Mouse (Mus musculus) urinary bladder, adult 2 months (tissue): Measurements from ENCODE around the gene Rdh19. TPM values are rescaled to one million over a fixed set of nuclear protein-coding genes. Genes with fewer than 3 reads are reported as not detected.
"Not testable (repeated sequence)": the region's sequence is repeated elsewhere in the genome, so short reads cannot be mapped to it uniquely, and the experiment has no call there.

ENCODE experiments used
- DNase-seq: peaks from one replicate; pipeline ENCODE4 v3.0.0; 2022; ENCODE audit warnings: low spot score
- polyA plus RNA-seq: library from polyadenylated mRNA; depleted of rRNA; stranded (reverse); fragments of >200 nt; gene quantifications from 2 replicates; pipeline ENCODE4 v1.2.3, GENCODE M21; 2012; rRNA removed

The Rdh19 gene
- polyA plus RNA-seq, 1 experiment: not detected

DNA sequence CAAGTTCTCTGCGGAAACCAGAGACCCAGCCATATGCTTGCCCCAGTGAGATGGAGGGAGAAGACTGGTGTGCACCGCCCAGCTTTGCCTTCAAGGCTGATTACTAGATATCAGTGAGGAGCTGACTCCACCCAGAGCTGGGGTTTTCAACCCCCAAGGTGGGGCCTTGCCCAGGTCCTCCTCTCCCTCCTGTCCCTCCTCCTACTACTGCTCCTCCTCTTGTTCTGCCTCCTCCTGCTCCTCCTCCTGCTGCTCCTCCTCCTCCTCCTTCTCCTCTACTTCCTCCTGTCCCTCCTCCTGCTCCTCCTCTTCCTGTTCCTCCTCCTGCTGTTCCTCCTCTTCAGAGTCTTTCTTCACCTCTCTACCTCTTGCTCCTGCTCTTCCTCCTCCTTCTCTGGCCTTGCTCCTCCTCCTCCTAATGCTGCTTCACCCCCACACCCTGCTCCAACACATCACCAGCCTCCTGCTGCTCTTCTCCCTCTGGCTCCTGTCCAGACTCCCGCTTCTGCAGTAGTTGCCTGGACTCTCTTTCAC is 29.5 kb downstream of the Rdh19 start:
- DNase-seq: no peak

DNA sequence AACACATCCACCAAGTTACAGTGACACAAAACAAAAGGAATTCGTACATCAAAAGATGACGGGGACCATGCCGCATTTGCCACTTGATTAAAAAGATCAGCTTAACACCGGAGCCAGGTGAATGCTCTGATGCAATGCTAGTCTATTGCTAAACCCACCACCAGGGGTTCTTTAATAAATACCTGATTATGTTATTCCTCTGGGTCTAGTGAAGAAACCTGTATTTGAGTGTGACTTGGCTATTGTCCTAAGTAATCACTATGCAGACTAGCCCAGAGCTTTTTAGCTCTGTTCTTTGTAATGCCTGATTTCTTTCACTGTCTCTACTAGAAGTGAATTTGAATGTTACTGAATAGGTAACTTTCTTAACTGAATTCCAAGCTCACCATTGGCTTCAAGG is 31.3 kb downstream of the Rdh19 start:
- DNase-seq: no peak

DNA sequence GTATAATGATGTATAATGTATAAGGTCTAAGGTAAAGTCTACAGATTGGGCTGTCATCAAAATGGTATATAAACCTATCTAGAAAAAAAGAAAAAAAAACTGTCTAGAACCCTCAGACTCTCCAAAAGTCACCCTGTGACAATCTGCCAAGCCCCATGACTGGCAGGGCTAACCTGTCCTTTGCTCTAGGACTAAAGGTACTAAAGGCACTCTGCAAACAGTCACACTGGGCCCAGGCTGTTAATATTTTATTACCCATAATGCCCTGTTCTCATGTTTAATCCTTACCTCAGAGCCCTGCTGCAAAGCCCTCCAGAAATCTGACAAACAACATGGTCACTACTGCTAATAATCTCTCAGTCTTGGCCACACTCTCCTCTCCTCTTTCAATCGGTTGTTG is 36.8 kb downstream of the Rdh19 start:
- DNase-seq: no peak

DNA sequence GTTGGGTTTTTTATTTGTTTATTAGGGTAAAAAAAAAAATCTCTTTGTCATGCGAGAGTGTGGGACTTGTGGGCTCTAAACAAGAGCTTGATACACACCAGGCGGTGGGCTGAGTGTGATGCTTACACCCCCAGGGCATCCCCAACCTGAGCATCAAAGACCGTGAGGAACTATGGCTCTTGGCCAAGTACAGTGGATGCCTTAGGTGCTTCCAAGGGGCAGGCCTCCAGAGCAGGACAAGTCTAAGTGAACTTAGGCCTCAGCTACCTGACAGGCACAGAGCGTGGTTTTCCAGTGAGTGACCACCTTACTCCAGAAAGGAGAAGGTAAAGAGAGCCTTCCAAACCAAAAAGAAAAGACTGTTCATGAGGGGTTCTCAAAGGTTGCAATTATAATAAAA is 37.2 kb downstream of the Rdh19 start:
- no peak for DNase-seq

DNA sequence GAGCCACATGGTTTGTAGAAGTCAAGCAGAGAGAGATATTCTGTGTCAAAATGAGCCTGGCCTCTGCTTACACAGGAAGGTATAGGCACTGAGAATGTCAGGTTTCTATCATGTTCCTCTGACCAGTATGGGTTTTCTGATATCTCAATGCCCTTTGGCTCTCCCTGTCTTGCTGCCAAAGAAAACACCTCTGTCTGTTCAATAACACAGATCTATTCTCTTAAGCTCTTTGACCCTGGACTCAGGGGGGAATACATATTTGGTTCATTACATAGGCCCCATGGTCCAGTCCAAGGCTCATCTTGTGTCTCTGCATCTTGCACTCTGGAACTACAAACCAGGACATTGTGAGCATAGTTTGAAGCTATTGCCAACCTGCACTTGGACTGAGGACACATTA is 38.9 kb downstream of the Rdh19 start, which contains the start of gene Rdh7:
Gene Rdh7 (minus strand): TSS at position 213 of the 400 bp plus-strand sequence.
- DNase-seq: no peak

DNA sequence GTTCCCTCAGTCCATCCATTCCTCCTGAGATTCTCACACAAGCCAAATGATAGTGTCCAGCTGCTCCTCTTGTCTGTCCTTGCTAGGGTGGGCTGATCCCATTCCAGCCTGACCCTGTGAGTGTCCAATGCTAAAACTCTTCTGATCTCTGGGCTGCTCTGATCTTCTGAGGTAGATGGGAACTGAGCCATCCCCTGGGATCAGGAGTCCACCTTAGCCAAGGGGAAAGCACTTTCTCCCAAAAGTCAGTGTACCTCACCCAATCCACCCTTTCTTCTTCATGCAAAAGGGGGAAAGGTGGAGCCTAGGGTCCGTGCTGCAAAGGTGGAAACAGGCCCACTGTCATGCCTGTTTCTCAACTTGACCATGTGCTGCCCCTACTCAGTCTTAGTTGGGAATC is 41.8 kb downstream of the Rdh19 start:
- no peak for DNase-seq

DNA sequence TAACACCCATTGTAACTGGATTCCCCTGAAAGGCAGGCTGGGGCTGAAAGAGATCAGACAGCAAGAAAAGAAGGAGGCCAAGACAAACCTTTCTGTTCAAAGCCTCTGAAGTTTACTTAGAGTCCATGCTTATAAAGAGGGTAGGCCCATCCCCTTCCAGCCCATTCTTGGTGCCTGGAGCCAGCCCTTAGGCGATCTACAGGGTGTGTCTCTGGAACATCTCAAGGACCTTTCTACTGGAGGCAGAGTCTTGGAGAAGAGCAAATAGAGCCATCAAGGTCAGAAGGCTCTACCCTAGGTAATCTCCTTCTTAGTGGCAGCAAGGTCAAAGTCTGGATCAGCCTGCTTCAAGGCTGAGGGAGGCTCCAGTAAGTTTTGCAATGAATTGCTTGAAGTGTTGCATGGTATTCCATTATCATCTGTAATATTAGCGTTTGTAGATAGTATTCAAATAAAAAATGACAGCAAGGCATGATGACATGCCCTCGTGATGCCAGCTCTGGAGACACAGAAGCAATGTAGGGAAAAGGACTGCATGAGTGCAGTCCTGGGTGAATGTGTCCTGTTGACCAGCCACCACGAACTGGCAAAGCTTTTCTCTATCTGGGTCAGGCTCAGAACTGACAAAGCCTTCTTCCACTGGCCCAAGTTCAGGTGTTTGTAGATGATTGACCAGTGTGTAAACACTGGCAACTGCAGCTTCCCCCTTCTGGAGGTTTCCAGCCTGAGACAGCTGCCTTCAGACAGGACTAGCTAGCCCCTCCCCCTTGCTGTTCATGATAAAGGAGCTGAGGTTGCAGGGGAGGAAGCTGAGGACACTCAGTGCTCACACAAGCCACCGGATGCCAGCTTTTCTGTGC is 43.7 kb downstream of the Rdh19 start:
- DNase-seq: not testable (repeated sequence)

DNA sequence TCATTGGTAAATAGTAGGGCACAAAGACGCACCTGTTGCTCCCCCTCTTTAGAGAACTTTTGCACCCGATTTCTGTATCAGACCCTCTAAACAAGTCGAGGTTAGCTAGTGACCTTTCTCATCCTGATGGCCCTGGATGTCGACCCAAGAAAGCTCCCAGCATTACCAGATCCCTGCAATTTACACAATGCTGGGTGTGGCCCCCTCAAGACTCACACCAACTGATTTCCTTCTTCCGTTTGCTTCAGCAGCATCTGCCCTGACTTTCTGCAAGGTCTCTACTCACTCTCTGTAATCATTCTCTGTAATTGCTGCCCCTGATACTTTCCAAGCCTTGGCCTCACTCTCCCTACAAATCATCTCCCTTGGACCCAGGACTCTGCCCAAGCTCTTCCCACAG is 47.0 kb downstream of the Rdh19 start:
- no peak for DNase-seq

DNA sequence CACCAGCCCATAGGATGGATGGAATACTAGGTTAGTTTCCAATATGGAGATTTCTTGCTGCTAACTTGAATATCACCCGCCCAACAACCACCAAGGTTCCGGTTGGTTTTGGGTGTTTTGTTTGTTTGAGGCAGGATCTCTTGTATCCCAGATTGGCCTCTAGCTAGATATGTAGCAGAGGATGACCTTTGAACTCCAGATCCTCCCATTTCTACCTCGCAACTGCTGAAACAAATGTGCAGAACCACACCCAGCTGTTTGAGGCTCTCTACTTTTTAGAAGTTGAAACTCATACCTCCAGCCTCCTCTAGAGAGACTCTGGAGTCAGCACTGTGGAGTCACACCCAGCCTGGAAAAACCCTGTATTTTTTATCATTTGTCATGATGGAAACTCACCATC is 47.8 kb downstream of the Rdh19 start:
- no peak for DNase-seq

DNA sequence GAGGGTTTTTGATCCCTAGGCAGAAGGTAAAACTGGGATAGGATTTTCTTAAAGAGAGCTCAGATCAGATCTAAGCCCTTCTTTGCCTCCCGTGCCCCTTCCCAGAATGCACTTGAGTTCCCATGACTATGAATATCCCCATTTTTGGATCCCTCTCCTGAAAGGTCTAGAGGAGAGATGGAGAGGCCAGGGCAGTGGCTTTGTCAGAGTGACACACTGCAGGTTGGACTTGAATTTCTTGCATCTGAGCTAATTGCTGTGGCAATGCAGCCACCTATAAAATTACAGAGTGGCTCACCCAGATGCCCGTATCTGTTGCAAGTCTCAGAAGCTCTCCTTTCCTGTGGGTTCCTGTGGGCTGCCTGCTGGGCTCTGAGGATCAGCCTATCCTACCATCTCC is 48.5 kb downstream of the Rdh19 start, which contains the start of gene Sdr9c7:
Gene Sdr9c7 (plus strand): TSS at position 301 of the 400 bp plus-strand sequence.
- DNase-seq: no peak

DNA sequence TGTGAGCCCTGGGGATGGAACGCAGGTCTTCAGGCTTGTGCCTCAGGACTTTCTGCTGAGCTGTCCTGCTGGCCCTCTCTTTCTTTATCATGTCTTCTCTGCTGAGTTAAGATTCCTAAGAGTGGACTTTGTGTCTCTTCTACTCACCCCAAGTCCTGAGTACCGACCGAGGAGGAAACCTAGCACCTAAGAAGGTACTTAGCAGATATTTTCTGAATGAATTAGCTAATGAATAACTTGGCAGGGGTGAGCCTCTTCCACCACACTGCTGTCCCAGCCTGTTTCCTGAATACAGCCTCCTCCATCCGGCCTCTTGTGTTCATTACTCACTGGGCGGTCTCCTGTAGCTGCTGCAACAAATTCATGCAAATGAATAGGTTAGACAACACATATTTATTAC is 50.1 kb downstream of the Rdh19 start:
- DNase-seq: no peak

DNA sequence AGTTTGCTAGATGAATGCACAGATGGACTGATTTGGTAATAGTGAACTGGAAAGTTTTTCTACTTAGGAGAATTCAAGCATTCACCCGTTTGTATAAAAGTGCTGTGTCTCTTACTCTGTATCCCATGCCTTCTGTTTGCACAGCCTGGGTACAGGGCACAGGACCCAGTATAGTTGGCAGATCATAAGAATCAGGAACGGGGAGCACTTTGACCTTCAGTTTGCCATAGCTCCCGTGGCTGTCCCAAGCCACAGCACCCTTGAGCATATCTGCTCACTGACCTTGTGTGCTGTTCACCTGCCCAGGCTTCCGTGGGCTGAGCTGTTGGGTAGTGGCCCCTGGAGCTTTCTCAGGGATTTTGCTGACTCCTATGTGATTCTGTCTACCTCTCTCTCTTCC is 52.0 kb downstream of the Rdh19 start:
- no peak for DNase-seq

DNA sequence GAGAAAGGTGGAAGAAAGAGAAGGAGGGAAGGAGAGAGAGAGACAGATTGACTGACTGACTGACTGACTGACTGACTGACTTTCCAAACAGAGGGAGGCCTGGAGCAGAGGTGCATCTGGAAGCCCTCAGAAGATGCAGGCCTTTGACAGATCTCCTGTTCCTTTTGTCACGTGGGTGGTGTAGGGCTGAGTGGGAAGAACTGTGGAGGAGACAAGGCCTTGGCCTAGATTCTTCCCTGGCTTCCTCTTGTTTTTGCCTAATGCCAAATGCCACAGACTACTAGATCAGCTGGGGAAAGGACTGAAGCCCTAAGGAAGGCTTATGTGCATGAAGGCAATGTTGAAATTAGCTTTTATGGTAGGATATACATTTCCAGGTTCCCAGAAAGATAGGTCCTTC is 53.4 kb downstream of the Rdh19 start:
- DNase-seq: no peak

DNA sequence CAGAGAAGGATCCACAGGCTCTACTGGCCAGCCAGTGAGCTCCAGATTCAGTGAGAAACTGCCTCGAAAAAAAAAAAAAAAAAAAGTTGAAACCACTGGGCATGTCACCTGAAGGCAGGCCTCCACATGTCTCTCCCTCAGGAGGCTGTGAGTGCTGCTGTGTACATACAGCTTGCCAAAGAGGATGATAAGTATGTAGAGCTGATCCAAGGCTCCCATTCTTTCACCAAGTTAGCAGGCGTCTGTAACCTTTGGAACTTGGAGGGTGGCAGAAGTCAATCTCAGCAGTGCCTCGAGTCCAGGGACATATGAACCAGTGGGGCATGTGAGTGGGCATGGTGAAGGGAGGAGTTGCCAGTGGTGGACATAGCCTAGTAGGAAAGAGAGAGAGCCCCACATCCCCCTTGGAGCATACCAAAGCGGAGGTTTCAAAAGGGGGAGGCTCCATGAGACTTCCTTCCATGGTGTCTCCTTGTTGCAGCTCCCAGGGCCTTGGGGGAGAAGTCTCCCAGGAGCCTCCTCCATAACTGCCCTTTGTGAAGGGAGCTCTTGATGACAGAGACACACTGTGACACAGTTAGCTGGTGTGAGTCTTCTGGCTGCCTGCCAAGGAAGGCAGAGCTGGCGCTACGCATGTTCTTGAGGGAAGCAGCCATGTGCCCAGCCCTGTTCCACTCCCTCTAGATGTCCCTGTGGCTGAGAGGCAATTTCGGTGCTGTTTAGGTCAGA is 55.2 kb downstream of the Rdh19 start:
- DNase-seq: peak; percentile 29

DNA sequence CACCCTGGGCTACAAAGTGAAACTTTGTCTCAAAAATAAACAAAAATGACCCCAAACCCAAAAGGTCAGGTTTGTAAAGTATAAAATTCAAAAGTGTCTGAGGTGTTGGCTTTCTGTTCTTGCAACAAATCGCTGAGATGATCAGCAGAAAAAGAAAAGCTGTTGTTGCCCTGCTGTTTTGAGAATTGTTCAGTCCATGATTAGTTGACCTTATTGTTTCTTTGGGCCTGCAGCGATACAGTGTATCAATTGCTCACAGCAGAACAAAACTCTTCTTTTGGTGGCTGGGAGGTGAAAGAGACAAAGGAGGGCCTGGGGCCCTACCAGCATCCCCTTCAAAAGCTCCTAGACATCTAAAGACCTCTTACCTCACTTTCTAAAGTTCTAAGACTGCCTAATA is 56.4 kb downstream of the Rdh19 start:
- no peak for DNase-seq

DNA sequence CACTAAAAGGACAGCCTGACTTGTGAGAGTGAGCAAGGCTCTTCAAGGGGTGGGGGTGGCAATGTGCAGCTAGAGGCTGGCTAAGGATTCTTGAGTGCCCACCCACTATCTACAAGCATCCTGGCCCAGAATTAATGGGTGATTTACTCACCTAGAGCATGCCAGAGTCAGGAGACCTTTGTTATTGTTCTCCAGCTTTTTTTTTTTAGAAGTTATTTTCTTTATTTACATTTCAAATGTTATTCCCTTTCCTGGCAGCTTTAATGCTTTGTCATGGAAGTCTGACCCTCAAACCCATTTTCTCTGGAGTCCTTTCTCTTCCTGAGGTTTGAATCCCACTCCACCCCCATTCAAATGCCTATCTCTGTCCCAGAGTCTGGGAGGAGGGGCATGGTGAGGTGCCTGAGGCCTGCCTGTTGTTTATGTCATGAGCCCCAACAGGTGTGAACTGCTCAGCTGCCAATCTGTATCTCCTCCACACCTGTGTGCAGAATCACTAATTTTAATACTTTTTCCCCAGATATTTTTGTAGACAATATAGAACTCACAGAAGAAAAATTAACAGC is 57.7 kb downstream of the Rdh19 start:
- no peak for DNase-seq

Other genes with a start within 250 kb of the Rdh19 start
- gene Lrp1, start 228.8 kb upstream of the Rdh19 start, polyA plus RNA-seq: 242 and 366 TPM in 2 replicates
- 78.1 and 88.7 TPM in 2 replicates for gene Stat6, start 206.9 kb upstream of the Rdh19 start, polyA plus RNA-seq
- 8.3 and 9.1 TPM in 2 replicates for gene Nemp1, start 183.0 kb upstream of the Rdh19 start, polyA plus RNA-seq
- 27.5 and 29.1 TPM in 2 replicates for gene Nab2, start 181.4 kb upstream of the Rdh19 start, polyA plus RNA-seq
- 0.22 and 0.39 TPM in 2 replicates for gene Myo1a, start 144.8 kb upstream of the Rdh19 start, polyA plus RNA-seq
- not detected in 2 replicates for gene Tac2, start 125.5 kb upstream of the Rdh19 start, polyA plus RNA-seq
- gene Zbtb39, start 110.4 kb upstream of the Rdh19 start, polyA plus RNA-seq: 6.1 and 7.6 TPM in 2 replicates
- gene Gpr182, start 98.2 kb upstream of the Rdh19 start, polyA plus RNA-seq: 1.2 and 1.8 TPM in 2 replicates
- 0.03 and 0.09 TPM in 2 replicates for gene Rdh1, start 90.2 kb upstream of the Rdh19 start, polyA plus RNA-seq
- 0.11 TPM in 1 of 2 replicates, not detected in the other for gene Rdh16f1, start 90.1 kb upstream of the Rdh19 start, polyA plus RNA-seq
- gene Rdh9, start 73.5 kb upstream of the Rdh19 start, polyA plus RNA-seq: 0.29 and 0.46 TPM in 2 replicates
- not detected in 2 replicates for gene Rdh16, start 48.8 kb upstream of the Rdh19 start, polyA plus RNA-seq
- not detected in 2 replicates for gene Rdh16f2, start 16.5 kb downstream of the Rdh19 start, polyA plus RNA-seq
- 0.10 TPM in 1 of 2 replicates, not detected in the other for gene Rdh7, start 38.9 kb downstream of the Rdh19 start, polyA plus RNA-seq
- 0.07 and 0.24 TPM in 2 replicates for gene Sdr9c7, start 48.6 kb downstream of the Rdh19 start, polyA plus RNA-seq
- 0.10 and 0.21 TPM in 2 replicates for gene Hsd17b6, start 157.7 kb downstream of the Rdh19 start, polyA plus RNA-seq
- gene Prim1, start 165.2 kb downstream of the Rdh19 start, polyA plus RNA-seq: 6.5 and 9.6 TPM in 2 replicates
- gene Naca, start 185.6 kb downstream of the Rdh19 start, polyA plus RNA-seq: 331 and 455 TPM in 2 replicates
- gene Ptges3, start 209.0 kb downstream of the Rdh19 start, polyA plus RNA-seq: 72.0 and 90.7 TPM in 2 replicates
- 1,011 and 1,131 TPM in 2 replicates for gene Atp5b, start 233.3 kb downstream of the Rdh19 start, polyA plus RNA-seq
- gene Baz2a, start 241.6 kb downstream of the Rdh19 start, polyA plus RNA-seq: 29.1 and 31.5 TPM in 2 replicates